8 mouse cellular contexts compared by ENCODE assay signal in genomic region chr11:83941950-83942840, GRCm38 (mm10). TPM values are rescaled to one million over a fixed set of nuclear protein-coding genes. Genes with fewer than 3 reads are reported as not detected.
DNase-seq lines count a peak whose midpoint lies in the region; ATAC-seq and TF ChIP-seq lines count a peak whose summit lies in the region.

TSS of gene Ddx52 (plus strand) at chr11:83942062.

- 2% methylated on average over 49 of the region's 49 CpGs for WGBS in embryonic facial prominence, embryonic 13.5 days
- WGBS in kidney, adult 2 months: under 1% methylated on average over 49 of the region's 49 CpGs
- 1% methylated on average over 49 of the region's 49 CpGs for WGBS in limb, embryonic 12.5 days
- 1% methylated on average over 49 of the region's 49 CpGs for WGBS in midbrain, embryonic 15.5 days
- 1% methylated on average over 49 of the region's 49 CpGs for WGBS in spleen, adult 2 months

- H3K27ac ChIP-seq in embryonic facial prominence, embryonic 13.5 days: peak within 1 kb of the TSS; percentile 86
- peak within 1 kb of the TSS; percentile 58 for H3K27ac ChIP-seq in kidney, adult 2 months (ENCODE audit: insufficient read depth, low read depth, low read length)
- H3K27ac ChIP-seq in limb, embryonic 12.5 days: peak within 1 kb of the TSS; percentile 87
- peak within 1 kb of the TSS; percentile 72 for H3K27ac ChIP-seq in midbrain, embryonic 15.5 days
- H3K27ac ChIP-seq in spleen, adult 2 months (ENCODE audit: insufficient read depth, low read length): peak within 1 kb of the TSS; percentile 61

- H3K4me1 ChIP-seq in embryonic facial prominence, embryonic 13.5 days: peaks cover 8% of the 10 kb centered on the region
- peaks cover 12% of the 10 kb centered on the region for H3K4me1 ChIP-seq in kidney, adult 2 months (ENCODE audit: control insufficient read depth, insufficient read depth, low read length)
- H3K4me1 ChIP-seq in limb, embryonic 12.5 days (replicated peaks): peaks cover 7% of the 10 kb centered on the region; the same call in 1 of the 2 replicates
- H3K4me1 ChIP-seq in midbrain, embryonic 15.5 days: peaks cover 11% of the 10 kb centered on the region
- H3K4me1 ChIP-seq in spleen, adult 2 months (ENCODE audit: control insufficient read depth, insufficient read depth, insufficient read length): 0 out of 2 replicates have a peak, but pooled peaks cover 2% of the 10 kb centered on the region

- peak within 1 kb of the TSS; percentile 79 for H3K4me2 ChIP-seq in embryonic facial prominence, embryonic 13.5 days
- peak within 1 kb of the TSS; percentile 81 for H3K4me2 ChIP-seq in limb, embryonic 12.5 days
- H3K4me2 ChIP-seq in midbrain, embryonic 15.5 days: peak within 1 kb of the TSS; percentile 65

- peaks cover 13% of the 10 kb centered on the region for H3K27me3 ChIP-seq in embryonic facial prominence, embryonic 13.5 days
- H3K27me3 ChIP-seq in kidney, adult 2 months (replicated peaks; ENCODE audit: control insufficient read depth, insufficient read depth, low read length): no peaks in the 10 kb centered on the region
- no peaks in the 10 kb centered on the region for H3K27me3 ChIP-seq in limb, embryonic 12.5 days
- H3K27me3 ChIP-seq in midbrain, embryonic 15.5 days (replicated peaks): peaks cover 9% of the 10 kb centered on the region
- H3K27me3 ChIP-seq in spleen, adult 2 months (ENCODE audit: control insufficient read depth, insufficient read depth, low read length): 0 out of 2 replicates have a peak, but pooled peaks cover 2% of the 10 kb centered on the region

- peak within 1 kb of the TSS; percentile 90 for H3K9ac ChIP-seq in embryonic facial prominence, embryonic 13.5 days
- peak within 1 kb of the TSS; percentile 89 for H3K9ac ChIP-seq in limb, embryonic 12.5 days (replicated peaks)
- H3K9ac ChIP-seq in midbrain, embryonic 15.5 days: peak within 1 kb of the TSS; percentile 63

- peaks cover 32% of the 10 kb centered on the region for H3K36me3 ChIP-seq in embryonic facial prominence, embryonic 13.5 days
- H3K36me3 ChIP-seq in kidney, adult 2 months (ENCODE audit: control insufficient read depth, insufficient read depth, low read length): peaks cover 3% of the 10 kb centered on the region
- peaks cover 40% of the 10 kb centered on the region for H3K36me3 ChIP-seq in limb, embryonic 12.5 days
- H3K36me3 ChIP-seq in midbrain, embryonic 15.5 days (replicated peaks): peaks cover 28% of the 10 kb centered on the region
- peaks cover 14% of the 10 kb centered on the region for H3K36me3 ChIP-seq in spleen, adult 2 months (ENCODE audit: control insufficient read depth, insufficient read depth, low read length)

- DNase-seq in 3134 (ENCODE audit: extremely low read depth, insufficient read length, low spot score): peak; percentile 86
- peak; percentile 93 to 94 for DNase-seq in adrenal gland, postnatal 36 days
- DNase-seq in heart, adult 18-20 months: peak; percentile 93 to 94
- peak; percentile 95 for DNase-seq in kidney, adult 2 months
- DNase-seq in spleen, adult 2 months (ENCODE audit: low read depth in 1 of 2, low spot score in 2 of 2): peak; percentile 75 to 82

- peak; percentile 33 for TF ChIP-seq POLR2A in kidney, adult 2 months (IDR thresholded peaks at IDR 0.05; ENCODE audit: low read depth, low read length)
- TF ChIP-seq POLR2A in spleen, adult 2 months (IDR thresholded peaks at IDR 0.05; ENCODE audit: low read depth, low read length): peak; percentile 43; the same call in 1 of the 2 replicates

- ATAC-seq in embryonic facial prominence, embryonic 13.5 days (ENCODE audit: insufficient number of reproducible peaks, insufficient read depth, low FRiP score, low TSS enrichment, low read depth): peak; percentile 86
- ATAC-seq in limb, embryonic 12.5 days (ENCODE audit: insufficient number of reproducible peaks, insufficient read depth, low FRiP score, low TSS enrichment, low read depth): peak; percentile 85
- ATAC-seq in midbrain, embryonic 15.5 days (replicated peaks): peak; percentile 96

- peak within 1 kb of the TSS; percentile 84 for H3K4me3 ChIP-seq in embryonic facial prominence, embryonic 13.5 days
- peak within 1 kb of the TSS; percentile 89 for H3K4me3 ChIP-seq in kidney, adult 2 months (ENCODE audit: insufficient read depth, low read depth, low read length)
- H3K4me3 ChIP-seq in limb, embryonic 12.5 days (replicated peaks): peak within 1 kb of the TSS; percentile 80
- H3K4me3 ChIP-seq in midbrain, embryonic 15.5 days: peak within 1 kb of the TSS; percentile 89
- peak within 1 kb of the TSS; percentile 90 for H3K4me3 ChIP-seq in spleen, adult 2 months (ENCODE audit: extremely low read depth, insufficient read depth, insufficient read length)

- no peak for TF ChIP-seq CTCF in kidney, adult 2 months (conservative IDR thresholded peaks at IDR 0.05; ENCODE audit: insufficient read depth, insufficient read length, low read depth, low read length)
- TF ChIP-seq CTCF in spleen, adult 2 months (IDR thresholded peaks at IDR 0.05; ENCODE audit: extremely low read depth, insufficient read depth, insufficient read length, insufficient replicate concordance): no peak

- no peaks in the 10 kb centered on the region for H3K9me3 ChIP-seq in embryonic facial prominence, embryonic 13.5 days
- H3K9me3 ChIP-seq in limb, embryonic 12.5 days: no peaks in the 10 kb centered on the region
- H3K9me3 ChIP-seq in midbrain, embryonic 15.5 days: no peaks in the 10 kb centered on the region

RNA-seq across cellular contexts. Expression of gene Ddx52, which starts in this region (rescaled TPM):
- 10 to 100 TPM; 20.0 to 21.7 TPM for total RNA-seq in adrenal gland, postnatal 36 days (2021)
- polyA plus RNA-seq in embryonic facial prominence, embryonic 13.5 days (2015; fragmentation: Nextera tagmentation; extraction: Ambion mirVana): 37.9 and 42.7 TPM in 2 replicates
- 10 to 100 TPM; 10.2 to 10.3 TPM for total RNA-seq in heart, adult 18-20 months (2021)
- 5.5 and 7.2 TPM in 2 replicates for polyA plus RNA-seq in kidney, adult 2 months (2012; rRNA removed)
- polyA plus RNA-seq in limb, embryonic 12.5 days (2016; fragmentation: Nextera tagmentation; extraction: Ambion mirVana): 39.6 and 47.8 TPM in 2 replicates
- 21.5 and 22.7 TPM in 2 replicates for polyA plus RNA-seq in midbrain, embryonic 15.5 days (2015; fragmentation: Nextera tagmentation; extraction: Ambion mirVana)
- 3.1 TPM in 2 replicates for polyA plus RNA-seq in spleen, adult 2 months (2012; rRNA removed)

Comparison
In these comparisons a context has a peak if more than half of its experiments do, and no peak if none do; other contexts are left out.
1. Peak in every context shown above with its lines: DNase-seq, ATAC-seq, H3K4me3 ChIP-seq and H3K27ac ChIP-seq.